Mouse (Mus musculus) thymus, adult 2 months (tissue): Measurements from ENCODE around the gene Spop. TPM values are rescaled to one million over a fixed set of nuclear protein-coding genes. Genes with fewer than 3 reads are reported as not detected.
A peak's percentile ranks its signal among the peaks of the same experiment; 100 is the strongest.

Experiments used
- DNase-seq: peaks from one replicate; pipeline ENCODE4 v3.0.0; 2021
- H3K27ac ChIP-seq: fragments of 200-500 bp; 2 replicates; pipeline ENCODE4 v1.5.1; 2012; ENCODE audit warnings: low read length, control low read depth; ENCODE audit not compliant: control insufficient read depth, insufficient read depth
- H3K27me3 ChIP-seq: fragments of 200-500 bp; 2 replicates; pipeline ENCODE4 v1.6.1; 2012; ENCODE audit warnings: mild to moderate bottlenecking, low read length, moderate library complexity, mixed read lengths; ENCODE audit not compliant: control insufficient read depth, insufficient read depth
- H3K36me3 ChIP-seq: fragments of 200-500 bp; 2 replicates; pipeline ENCODE4 v1.6.1; 2012; ENCODE audit warnings: mild to moderate bottlenecking, low read length, moderate library complexity; ENCODE audit not compliant: control insufficient read depth, insufficient read depth
- H3K4me1 ChIP-seq: fragments of 200-500 bp; replicated peaks from 2 replicates; pipeline ENCODE4 v1.6.1; 2012; ENCODE audit warnings: low read length; ENCODE audit not compliant: control insufficient read depth, insufficient read depth
- H3K4me3 ChIP-seq: fragments of 200-500 bp; 2 replicates; pipeline ENCODE4 v1.5.1; 2012; ENCODE audit warnings: mild to moderate bottlenecking, low read length, control low read depth, moderate library complexity; ENCODE audit not compliant: control insufficient read depth, insufficient read depth
- CTCF ChIP-seq: fragments of 200-500 bp; IDR thresholded peaks from 2 replicates; pipeline ENCODE4 v1.5.1; 2012; ENCODE audit warnings: mild to moderate bottlenecking, control low read depth, low read length, moderate library complexity, borderline replicate concordance; ENCODE audit not compliant: control insufficient read depth, poor library complexity, insufficient read depth; ENCODE audit errors: extremely low read depth
- POLR2A ChIP-seq: fragments of 200-500 bp; IDR thresholded peaks from 2 replicates; pipeline ENCODE4 v1.6.1; 2012; ENCODE audit warnings: mild to moderate bottlenecking, low read length, control low read depth, moderate library complexity; ENCODE audit not compliant: control insufficient read depth, poor library complexity, insufficient read depth; ENCODE audit errors: extremely low read depth
- WGBS: fragments of 180-500 bp; shearing (Covaris S2); methylation state at CpG from one replicate; pipeline ENCODE4 v1.1.7; 2018; 5-methylcytosine and 5-hydroxymethylcytosine counted together
- polyA plus RNA-seq: library from polyadenylated mRNA; depleted of rRNA; stranded (reverse); fragments of >200 nt; gene quantifications from 2 replicates; pipeline ENCODE4 v1.2.3, GENCODE M21; 2012

The Spop gene
- polyA plus RNA-seq, 1 experiment, result 47.9 TPM

DNA sequence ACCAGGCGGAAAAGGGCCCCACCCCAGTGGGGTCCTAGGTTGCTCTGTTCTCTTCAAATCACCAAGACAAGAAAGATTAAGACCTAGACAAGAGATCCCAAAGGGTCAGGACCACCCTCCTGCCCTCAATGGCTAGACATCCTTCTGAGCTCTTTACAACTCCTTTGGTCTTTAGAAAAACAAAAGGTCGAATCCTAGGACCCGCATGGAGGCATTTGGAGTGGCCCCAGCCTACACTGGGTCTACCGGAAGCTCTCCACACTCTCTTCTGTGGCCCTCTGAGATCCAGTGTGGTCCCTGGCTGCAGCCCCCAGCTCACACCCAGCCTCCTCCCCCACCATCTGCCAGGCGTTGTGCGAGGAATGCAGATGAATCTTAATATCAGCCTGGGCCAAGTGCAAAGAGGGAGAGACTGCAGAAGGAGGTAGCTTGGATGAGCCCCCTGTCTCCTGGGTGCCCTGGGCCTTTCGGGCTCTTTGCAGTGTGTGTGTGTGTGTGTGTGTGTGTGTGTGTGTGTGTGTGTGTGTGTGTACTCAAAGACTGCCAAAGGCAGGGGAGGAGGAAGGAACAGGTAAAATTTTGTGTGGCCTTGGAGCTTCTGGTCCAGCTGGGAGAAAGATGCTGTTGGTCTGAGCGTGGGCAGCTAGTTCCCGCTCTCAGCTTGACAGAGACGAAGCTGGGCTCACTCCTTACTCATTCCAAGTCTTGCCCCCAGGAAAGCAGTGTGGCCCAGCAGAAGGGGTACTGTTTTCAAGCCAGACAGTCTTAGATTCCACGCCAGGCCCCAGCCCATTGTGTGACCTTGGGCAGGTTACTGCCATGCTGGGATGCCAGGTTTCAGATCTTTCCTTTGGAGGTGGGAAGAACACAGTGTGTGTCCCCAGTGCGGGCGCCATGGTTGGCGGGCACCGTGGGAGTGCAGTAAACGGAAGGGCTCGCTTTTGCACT lies 101.8 kb downstream of the Spop start:
- Histone ChIP-seq H3K27ac (no peak overlapping the region), H3K36me3 (no peaks in the 10 kb centered on the region), H3K27me3 (peaks cover 22% of the 10 kb centered on the region; the same call in 1 of the 2 replicates), H3K4me1 (peaks cover 11% of the 10 kb centered on the region), H3K4me3 (no peak overlapping the region)
- 85% methylated on average over 17 of the region's 17 CpGs for WGBS
- DNase-seq, result no peak
- TF ChIP-seq CTCF (no peak), POLR2A (no peak)

- no peak for TF ChIP-seq POLR2A
- no peak for TF ChIP-seq CTCF
- DNase-seq, result no peak
- Histone ChIP-seq H3K27me3 (peaks cover 22% of the 10 kb centered on the region; the same call in 1 of the 2 replicates), H3K27ac (no peak overlapping the region), H3K4me1 (peaks cover 14% of the 10 kb centered on the region), H3K36me3 (no peaks in the 10 kb centered on the region), H3K4me3 (no peak overlapping the region)
- WGBS, result 52% methylated on average over 5 of the region's 5 CpGs
Measured at GRCm38 (mm10) chr11:95516491-95516911, 102.6 kb downstream of the Spop start.

DNA sequence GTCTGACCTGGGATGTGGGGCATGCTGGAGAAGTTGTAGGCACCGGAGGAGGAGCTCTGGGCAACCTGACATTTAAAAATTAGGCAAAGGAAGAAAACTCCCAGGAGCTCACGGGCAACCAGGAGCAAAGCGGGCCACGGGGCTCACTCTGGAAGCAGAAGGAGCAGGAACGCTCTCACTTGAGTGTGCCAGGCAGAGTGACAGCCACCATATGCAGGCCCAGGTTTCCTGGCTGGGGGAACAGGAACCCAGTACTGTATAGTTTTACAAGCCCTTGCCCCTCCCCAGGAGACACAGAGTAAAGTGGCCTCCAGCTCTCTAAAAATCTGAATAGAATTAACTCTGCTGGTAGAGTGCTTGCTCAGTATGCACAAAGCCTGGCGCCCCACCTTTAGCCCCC lies 103.3 kb downstream of the Spop start:
- DNase-seq, result no peak
- H3K4me3 ChIP-seq, result no peak overlapping the region
- TF ChIP-seq CTCF (no peak), POLR2A (no peak)
- no peak overlapping the region for H3K27ac ChIP-seq
- WGBS, result 75% methylated on average over 6 of the region's 6 CpGs
- no peaks in the 10 kb centered on the region for H3K36me3 ChIP-seq
- peaks cover 22% of the 10 kb centered on the region; the same call in 1 of the 2 replicates for H3K27me3 ChIP-seq
- H3K4me1 ChIP-seq, result peaks cover 15% of the 10 kb centered on the region

GRCm38 (mm10) chr11:95519299-95519698 lies 105.4 kb downstream of the Spop start:
- DNase-seq, result no peak
- H3K27ac ChIP-seq, result no peak overlapping the region
- no peak overlapping the region for H3K4me3 ChIP-seq
- peaks cover 12% of the 10 kb centered on the region for H3K4me1 ChIP-seq
- 90% methylated on average over 10 of the region's 10 CpGs for WGBS
- H3K27me3 ChIP-seq, result peaks cover 8% of the 10 kb centered on the region; the same call in 1 of the 2 replicates
- no peaks in the 10 kb centered on the region for H3K36me3 ChIP-seq
- TF ChIP-seq CTCF (no peak), POLR2A (no peak)

DNA sequence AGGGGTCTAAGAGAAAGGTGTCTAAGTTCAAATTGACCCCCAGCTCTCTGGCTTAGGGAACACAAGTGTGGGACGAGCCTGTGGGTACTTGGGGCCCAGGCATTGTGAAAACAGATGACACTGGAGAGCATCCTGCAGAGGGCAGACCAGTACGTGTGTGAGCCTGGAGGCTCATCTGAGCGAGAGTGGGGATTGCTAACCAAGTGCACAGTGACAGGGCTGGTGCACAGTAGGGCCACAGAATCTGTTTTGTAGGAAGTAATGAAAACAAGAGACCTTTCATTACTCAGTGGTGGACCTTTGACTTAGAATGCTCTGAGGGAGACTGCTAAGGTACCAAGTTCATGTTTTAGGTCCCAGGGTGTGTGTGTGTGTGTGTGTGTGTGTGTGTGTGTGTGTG lies 106.1 kb downstream of the Spop start:
- Histone ChIP-seq H3K27ac (no peak overlapping the region), H3K4me3 (no peak overlapping the region), H3K36me3 (no peaks in the 10 kb centered on the region), H3K4me1 (peaks cover 8% of the 10 kb centered on the region), H3K27me3 (peaks cover 4% of the 10 kb centered on the region; the same call in 1 of the 2 replicates)
- no peak for TF ChIP-seq POLR2A
- no peak for TF ChIP-seq CTCF
- DNase-seq, result no peak
- WGBS, result 64% methylated on average over 3 of the region's 3 CpGs

- DNase-seq, result peak; percentile 89
- WGBS, result 4% methylated on average over 27 of the region's 27 CpGs
- TF ChIP-seq POLR2A (no peak), CTCF (peak; percentile 100)
- H3K4me3 ChIP-seq, result peak overlapping the region; percentile 35
- H3K27ac ChIP-seq, result no peak overlapping the region
- H3K4me1 ChIP-seq, result peaks cover 8% of the 10 kb centered on the region
- H3K27me3 ChIP-seq, result no peaks in the 10 kb centered on the region
- H3K36me3 ChIP-seq, result no peaks in the 10 kb centered on the region
Measured at GRCm38 (mm10) chr11:95520456-95521072, 106.7 kb downstream of the Spop start.
